Mouse (Mus musculus): ENCODE measurements around the gene Baiap2. TPM values are rescaled to one million over a fixed set of nuclear protein-coding genes. Genes with fewer than 3 reads are reported as not detected.

The Baiap2 gene
- polyA plus RNA-seq, 1 experiment from 2014 or later: 31.7 TPM

DNA sequence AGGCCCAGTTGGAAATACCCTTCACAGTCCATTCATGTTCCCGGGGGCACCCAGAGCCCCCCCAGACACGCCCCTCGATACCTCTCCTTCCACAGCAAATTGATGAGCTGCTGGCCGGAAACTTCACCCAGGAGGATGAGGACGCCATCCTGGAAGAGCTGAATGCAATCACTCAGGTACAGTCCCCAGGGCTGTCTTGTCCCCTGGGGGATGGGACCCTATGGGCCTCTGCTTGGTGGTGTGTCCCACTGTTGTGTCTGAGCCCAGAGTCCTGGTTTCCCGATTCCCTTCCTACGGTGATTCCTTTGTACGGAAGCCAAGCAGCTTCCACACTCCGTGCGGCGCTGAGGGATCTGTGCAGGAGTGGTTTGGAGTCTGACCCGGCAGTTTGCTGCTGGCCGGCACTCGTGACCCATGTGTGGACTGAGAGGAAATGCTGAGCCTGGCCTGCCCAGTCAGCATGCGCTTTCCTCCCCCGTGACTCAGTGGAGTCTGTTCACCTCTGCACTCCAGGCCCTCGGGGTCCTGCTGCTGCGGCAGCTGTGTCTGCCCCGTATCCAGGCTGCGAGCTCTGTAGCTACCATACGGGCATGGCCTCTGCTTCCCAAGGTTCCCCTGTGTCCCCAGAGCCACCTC lies 25.6 kb upstream of the Baiap2 start:
- H3K27ac ChIP-seq (ENCODE audit: low read length): peak overlapping the region; percentile 28
- peak overlapping the region; percentile 6; the same call in 1 of the 2 replicates for H3K4me2 ChIP-seq (ENCODE audit: low read depth, low read length)
- peaks cover 33% of the 10 kb centered on the region for H3K36me3 ChIP-seq (ENCODE audit: control insufficient read depth, insufficient read depth, low read length)
- no peak overlapping the region for H3K9ac ChIP-seq (ENCODE audit: low read length)
- H3K4me3 ChIP-seq (ENCODE audit: low read length): no peak overlapping the region
- WGBS: 86% methylated on average over 21 of the region's 21 CpGs
- H3K9me3 ChIP-seq (ENCODE audit: control insufficient read depth, low read length): no peaks in the 10 kb centered on the region
- H3K27me3 ChIP-seq (ENCODE audit: control insufficient read depth, insufficient read depth, low read depth, low read length): no peaks in the 10 kb centered on the region
- ATAC-seq (ENCODE audit: low read depth): no peak
- peaks cover 37% of the 10 kb centered on the region for H3K4me1 ChIP-seq (replicated peaks; ENCODE audit: control insufficient read depth, insufficient read depth, low read length)

GRCm38 (mm10) chr11:119918521-119918920 lies 24.0 kb upstream of the Baiap2 start:
- Histone ChIP-seq H3K36me3 (ENCODE audit: control insufficient read depth, insufficient read depth, low read length) (peaks cover 33% of the 10 kb centered on the region), H3K9ac (ENCODE audit: low read length) (no peak overlapping the region), H3K27ac (ENCODE audit: low read length) (no peak overlapping the region), H3K9me3 (ENCODE audit: control insufficient read depth, low read length) (no peaks in the 10 kb centered on the region), H3K4me3 (ENCODE audit: low read length) (no peak overlapping the region), H3K4me2 (ENCODE audit: low read depth, low read length) (no peak overlapping the region), H3K27me3 (ENCODE audit: control insufficient read depth, insufficient read depth, low read depth, low read length) (no peaks in the 10 kb centered on the region), H3K4me1 (replicated peaks; ENCODE audit: control insufficient read depth, insufficient read depth, low read length) (peaks cover 27% of the 10 kb centered on the region)
- 83% methylated on average over 7 of the region's 7 CpGs for WGBS
- no peak for ATAC-seq (ENCODE audit: low read depth)

DNA sequence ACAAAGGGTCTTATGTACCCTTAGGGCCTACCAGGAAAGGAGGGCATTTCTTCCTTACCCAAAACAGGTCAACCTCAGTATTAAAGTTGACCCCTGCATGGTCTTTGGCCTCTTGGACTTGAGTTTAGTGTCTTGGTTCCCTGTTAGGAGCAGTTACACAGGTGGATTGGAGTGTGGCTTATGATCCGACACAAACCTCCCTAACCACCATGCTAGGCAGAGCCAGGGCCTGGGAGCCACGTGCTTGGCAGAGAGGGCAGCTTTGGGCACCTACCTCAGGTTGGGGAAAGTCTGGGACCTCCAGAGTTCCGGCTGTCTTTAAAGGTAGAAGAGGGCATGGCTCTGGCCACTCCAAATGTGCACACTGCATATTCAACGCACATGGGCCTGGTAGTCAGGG lies 23.1 kb upstream of the Baiap2 start:
- Histone ChIP-seq H3K9me3 (ENCODE audit: control insufficient read depth, low read length) (no peaks in the 10 kb centered on the region), H3K4me3 (ENCODE audit: low read length) (no peak overlapping the region), H3K4me1 (replicated peaks; ENCODE audit: control insufficient read depth, insufficient read depth, low read length) (peaks cover 24% of the 10 kb centered on the region), H3K36me3 (ENCODE audit: control insufficient read depth, insufficient read depth, low read length) (peaks cover 33% of the 10 kb centered on the region), H3K27ac (ENCODE audit: low read length) (no peak overlapping the region), H3K27me3 (ENCODE audit: control insufficient read depth, insufficient read depth, low read depth, low read length) (no peaks in the 10 kb centered on the region), H3K4me2 (ENCODE audit: low read depth, low read length) (no peak overlapping the region), H3K9ac (ENCODE audit: low read length) (no peak overlapping the region)
- no peak for ATAC-seq (ENCODE audit: low read depth)
- 98% methylated on average over 4 of the region's 4 CpGs for WGBS

DNA sequence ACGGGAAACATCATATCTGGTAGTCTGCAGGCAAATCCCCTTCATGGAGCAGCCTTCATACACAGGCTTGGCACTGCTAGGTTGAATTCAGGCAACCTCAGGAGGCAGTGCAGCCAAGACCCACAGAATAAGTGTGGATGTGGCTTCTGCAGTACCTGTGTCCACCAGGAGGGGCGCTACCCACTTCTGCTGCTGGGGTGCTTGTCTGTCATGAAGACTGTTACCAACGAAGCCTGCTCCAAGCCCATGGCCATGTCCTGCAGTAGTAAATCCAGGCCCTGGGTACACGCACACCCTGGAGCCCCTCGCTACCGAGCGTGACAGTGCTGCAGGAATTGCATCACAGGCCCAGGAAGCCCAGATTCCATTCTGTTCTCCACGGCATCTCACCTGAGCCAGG lies 22.7 kb upstream of the Baiap2 start:
- H3K36me3 ChIP-seq (ENCODE audit: control insufficient read depth, insufficient read depth, low read length): peaks cover 33% of the 10 kb centered on the region
- H3K27ac ChIP-seq (ENCODE audit: low read length): no peak overlapping the region
- WGBS: 63% methylated on average over 8 of the region's 8 CpGs
- no peak overlapping the region for H3K4me2 ChIP-seq (ENCODE audit: low read depth, low read length)
- H3K9ac ChIP-seq (ENCODE audit: low read length): no peak overlapping the region
- peaks cover 20% of the 10 kb centered on the region for H3K4me1 ChIP-seq (replicated peaks; ENCODE audit: control insufficient read depth, insufficient read depth, low read length)
- H3K27me3 ChIP-seq (ENCODE audit: control insufficient read depth, insufficient read depth, low read depth, low read length): no peaks in the 10 kb centered on the region
- H3K4me3 ChIP-seq (ENCODE audit: low read length): no peak overlapping the region
- no peak for ATAC-seq (ENCODE audit: low read depth)
- H3K9me3 ChIP-seq (ENCODE audit: control insufficient read depth, low read length): no peaks in the 10 kb centered on the region

- peaks cover 12% of the 10 kb centered on the region for H3K4me1 ChIP-seq (replicated peaks; ENCODE audit: control insufficient read depth, insufficient read depth, low read length)
- no peak for ATAC-seq (ENCODE audit: low read depth)
- no peak overlapping the region for H3K9ac ChIP-seq (ENCODE audit: low read length)
- H3K27ac ChIP-seq (ENCODE audit: low read length): no peak overlapping the region
- no peaks in the 10 kb centered on the region for H3K27me3 ChIP-seq (ENCODE audit: control insufficient read depth, insufficient read depth, low read depth, low read length)
- no peaks in the 10 kb centered on the region for H3K9me3 ChIP-seq (ENCODE audit: control insufficient read depth, low read length)
- peaks cover 33% of the 10 kb centered on the region for H3K36me3 ChIP-seq (ENCODE audit: control insufficient read depth, insufficient read depth, low read length)
- H3K4me3 ChIP-seq (ENCODE audit: low read length): no peak overlapping the region
- 84% methylated on average over 5 of the region's 5 CpGs for WGBS
- no peak overlapping the region for H3K4me2 ChIP-seq (ENCODE audit: low read depth, low read length)
Measured at GRCm38 (mm10) chr11:119920668-119921067, 21.9 kb upstream of the Baiap2 start.

- WGBS: 68% methylated on average over 5 of the region's 5 CpGs
Measured at GRCm38 (mm10) chr11:119925176-119925575, 17.4 kb upstream of the Baiap2 start.

GRCm38 (mm10) chr11:119926762-119927161 lies 15.8 kb upstream of the Baiap2 start:
- H3K4me2 ChIP-seq (ENCODE audit: low read depth, low read length): no peak overlapping the region
- no peaks in the 10 kb centered on the region for H3K27me3 ChIP-seq (ENCODE audit: control insufficient read depth, insufficient read depth, low read depth, low read length)
- H3K4me1 ChIP-seq (replicated peaks; ENCODE audit: control insufficient read depth, insufficient read depth, low read length): no peaks in the 10 kb centered on the region
- H3K36me3 ChIP-seq (ENCODE audit: control insufficient read depth, insufficient read depth, low read length): no peaks in the 10 kb centered on the region
- no peak overlapping the region for H3K4me3 ChIP-seq (ENCODE audit: low read length)
- 0 out of 2 replicates have a peak, but pooled peaks cover 3% of the 10 kb centered on the region for H3K9me3 ChIP-seq (ENCODE audit: control insufficient read depth, low read length)
- no peak overlapping the region for H3K9ac ChIP-seq (ENCODE audit: low read length)
- no peak overlapping the region for H3K27ac ChIP-seq (ENCODE audit: low read length)
- 55% methylated on average over 5 of the region's 5 CpGs for WGBS
- ATAC-seq (ENCODE audit: low read depth): no peak

More at GRCm38 (mm10) chr11:119925176-119925575, 17.4 kb upstream of the Baiap2 start:
- H3K4me2 ChIP-seq (ENCODE audit: low read depth, low read length): no peak overlapping the region
- H3K9ac ChIP-seq (ENCODE audit: low read length): no peak overlapping the region
- H3K4me3 ChIP-seq (ENCODE audit: low read length): no peak overlapping the region
- H3K9me3 ChIP-seq (ENCODE audit: control insufficient read depth, low read length): no peaks in the 10 kb centered on the region
- no peaks in the 10 kb centered on the region for H3K27me3 ChIP-seq (ENCODE audit: control insufficient read depth, insufficient read depth, low read depth, low read length)
- ATAC-seq (ENCODE audit: low read depth): 0 out of 2 replicates have a peak, but pooled peaks have one; percentile 10
- 0 out of 2 replicates have a peak, but pooled peaks cover 1% of the 10 kb centered on the region for H3K36me3 ChIP-seq (ENCODE audit: control insufficient read depth, insufficient read depth, low read length)
- H3K27ac ChIP-seq (ENCODE audit: low read length): no peak overlapping the region
- H3K4me1 ChIP-seq (replicated peaks; ENCODE audit: control insufficient read depth, insufficient read depth, low read length): no peaks in the 10 kb centered on the region

DNA sequence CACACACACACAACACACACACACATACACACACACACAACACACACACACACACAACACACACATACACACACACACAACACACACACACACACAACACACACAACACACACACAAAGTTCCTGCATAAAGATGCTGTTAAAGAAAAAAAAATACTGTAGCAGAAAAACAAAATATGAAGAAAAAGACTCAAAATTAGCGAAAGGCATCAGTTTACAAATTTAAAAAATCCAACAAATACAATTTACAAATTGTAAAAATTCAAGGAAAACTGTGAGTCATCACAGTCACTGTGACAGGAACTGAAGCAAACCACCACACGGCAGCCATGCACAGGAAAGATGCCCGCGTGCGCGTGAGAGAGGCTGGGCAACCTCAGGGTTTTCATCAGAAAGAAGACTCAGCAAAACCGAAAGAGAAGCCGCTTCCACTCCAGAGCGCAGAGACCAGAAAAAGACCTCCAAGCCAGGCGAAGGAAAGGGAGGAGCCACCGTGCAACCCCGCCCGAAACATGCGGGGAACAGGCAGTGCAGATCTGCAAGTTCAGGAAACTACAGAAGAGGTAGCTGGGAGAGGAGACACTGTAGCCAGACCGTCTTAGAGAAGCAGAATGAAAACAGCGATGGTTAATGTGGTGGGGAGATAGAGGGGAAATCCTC lies 14.4 kb upstream of the Baiap2 start:
- Histone ChIP-seq H3K9me3 (ENCODE audit: control insufficient read depth, low read length) (0 out of 2 replicates have a peak, but pooled peaks cover 3% of the 10 kb centered on the region), H3K27me3 (ENCODE audit: control insufficient read depth, insufficient read depth, low read depth, low read length) (no peaks in the 10 kb centered on the region), H3K4me2 (ENCODE audit: low read depth, low read length) (peak overlapping the region; percentile 34), H3K4me3 (ENCODE audit: low read length) (no peak overlapping the region), H3K4me1 (replicated peaks; ENCODE audit: control insufficient read depth, insufficient read depth, low read length) (no peaks in the 10 kb centered on the region; the same call in 1 of the 2 replicates), H3K36me3 (ENCODE audit: control insufficient read depth, insufficient read depth, low read length) (no peaks in the 10 kb centered on the region), H3K9ac (ENCODE audit: low read length) (no peak overlapping the region), H3K27ac (ENCODE audit: low read length) (no peak overlapping the region)
- peak; percentile 39 for ATAC-seq (ENCODE audit: low read depth)
- 54% methylated on average over 16 of the region's 16 CpGs for WGBS

DNA sequence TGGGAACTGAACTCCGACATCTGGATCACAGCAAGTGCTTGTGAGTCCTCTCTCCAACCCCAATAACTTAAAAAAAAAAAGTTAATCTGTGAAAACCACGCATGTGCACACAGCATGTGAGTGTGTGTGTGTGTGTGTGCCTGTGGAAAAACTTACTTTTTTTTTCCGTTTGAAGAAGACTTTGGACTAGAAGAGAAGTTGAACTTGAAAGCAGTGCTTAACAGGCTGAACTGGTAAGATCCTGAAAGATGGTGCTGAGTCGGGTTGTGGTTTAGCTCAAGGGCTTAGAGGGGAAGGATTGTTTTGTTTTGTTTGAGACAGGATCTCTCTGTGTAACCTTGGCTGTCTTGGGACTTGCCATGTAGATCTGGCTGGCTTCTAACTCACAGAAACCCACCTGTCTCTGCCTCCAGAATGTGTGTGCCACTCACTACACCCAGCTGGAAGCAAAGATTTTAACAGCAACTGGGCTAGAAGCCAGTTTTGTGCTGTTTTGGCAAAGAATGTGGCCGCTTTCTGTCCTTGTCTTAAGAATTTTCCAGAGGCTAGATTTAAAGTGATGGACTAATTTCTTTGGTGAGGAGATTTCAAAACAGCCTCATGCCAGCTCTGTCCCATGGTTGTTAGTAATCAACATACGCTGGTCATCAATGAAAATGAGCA lies 12.8 kb upstream of the Baiap2 start:
- Histone ChIP-seq H3K4me1 (replicated peaks; ENCODE audit: control insufficient read depth, insufficient read depth, low read length) (no peaks in the 10 kb centered on the region; the same call in 1 of the 2 replicates), H3K4me2 (ENCODE audit: low read depth, low read length) (no peak overlapping the region), H3K27ac (ENCODE audit: low read length) (no peak overlapping the region), H3K4me3 (ENCODE audit: low read length) (no peak overlapping the region), H3K27me3 (ENCODE audit: control insufficient read depth, insufficient read depth, low read depth, low read length) (no peaks in the 10 kb centered on the region), H3K9me3 (ENCODE audit: control insufficient read depth, low read length) (0 out of 2 replicates have a peak, but pooled peaks cover 3% of the 10 kb centered on the region), H3K36me3 (ENCODE audit: control insufficient read depth, insufficient read depth, low read length) (no peaks in the 10 kb centered on the region), H3K9ac (ENCODE audit: low read length) (no peak overlapping the region)
- WGBS: 70% methylated on average over 6 of the region's 6 CpGs
- ATAC-seq (ENCODE audit: low read depth): no peak

Measured in lung, embryonic 16.5 days (tissue).